Mouse (Mus musculus) layer of hippocampus, postnatal 25 days (tissue): ENCODE results near the gene Phtf2. TPM values are rescaled to one million over a fixed set of nuclear protein-coding genes. Genes with fewer than 3 reads are reported as not detected.
"Not testable (repeated sequence)": the region's sequence is repeated elsewhere in the genome, so short reads cannot be mapped to it uniquely, and the experiment has no call there.

ENCODE experiments used
- DNase-seq, 2 experiments: peaks; one replicate each; pipeline ENCODE4 v3.0.0; 2022; ENCODE audit warnings: mixed read lengths in 2 of 2, low spot score in 1 of 2; ENCODE audit errors: extremely low spot score in 1 of 2
- total RNA-seq, 2 experiments: library from RNA; stranded (reverse); gene quantifications; 2 replicates each; pipeline ENCODE4 v1.2.3; 2021

Gene Phtf2
- total RNA-seq, 2 experiments from 2014 or later, result 10.3 to 12.9 TPM

GRCm38 (mm10) chr5:20865193-20865755 is 16.6 kb downstream of the Phtf2 start:
- DNase-seq, result no peak

- DNase-seq, result no peak
These were observed 17.5 kb downstream of the Phtf2 start for GRCm38 (mm10) chr5:20864216-20864969.

DNA sequence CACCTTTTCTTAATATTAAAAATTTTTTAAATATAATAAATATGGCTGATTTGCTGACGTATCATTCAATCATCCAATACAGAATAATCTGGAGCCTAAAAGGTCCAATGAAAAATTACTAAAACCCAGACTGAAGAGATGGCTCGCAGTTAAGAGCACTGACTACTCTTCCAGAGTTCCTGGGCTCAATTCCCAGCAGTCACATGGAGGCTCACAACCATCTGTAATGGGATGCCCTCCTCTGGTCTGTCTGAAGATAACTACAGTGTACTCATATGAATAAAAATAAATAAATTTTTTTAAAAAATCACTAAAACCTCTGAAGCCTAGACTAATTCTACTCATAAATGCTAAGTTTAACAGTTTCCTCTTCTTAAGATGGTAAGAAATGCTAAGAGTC is 20.0 kb downstream of the Phtf2 start:
- no peak for DNase-seq

DNA sequence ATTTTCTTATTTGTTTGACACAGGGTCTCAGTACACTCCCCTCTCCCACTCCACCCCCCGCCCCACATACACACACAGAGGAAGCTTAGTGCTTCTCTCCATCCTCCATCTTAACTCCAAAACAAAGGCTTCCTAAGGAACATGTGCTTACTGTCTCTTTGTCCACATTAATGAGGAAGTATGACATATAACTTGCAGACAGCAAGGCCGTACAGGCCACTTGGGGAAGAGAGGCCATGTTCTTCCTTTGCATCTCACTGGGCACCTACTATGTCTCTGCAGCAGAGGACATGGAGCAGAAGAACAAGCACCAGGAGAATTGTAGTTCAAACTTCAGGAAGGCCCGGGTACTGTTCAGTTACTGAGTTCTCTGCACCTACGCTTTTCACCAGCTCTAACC is 21.4 kb downstream of the Phtf2 start:
- DNase-seq, result no peak

DNA sequence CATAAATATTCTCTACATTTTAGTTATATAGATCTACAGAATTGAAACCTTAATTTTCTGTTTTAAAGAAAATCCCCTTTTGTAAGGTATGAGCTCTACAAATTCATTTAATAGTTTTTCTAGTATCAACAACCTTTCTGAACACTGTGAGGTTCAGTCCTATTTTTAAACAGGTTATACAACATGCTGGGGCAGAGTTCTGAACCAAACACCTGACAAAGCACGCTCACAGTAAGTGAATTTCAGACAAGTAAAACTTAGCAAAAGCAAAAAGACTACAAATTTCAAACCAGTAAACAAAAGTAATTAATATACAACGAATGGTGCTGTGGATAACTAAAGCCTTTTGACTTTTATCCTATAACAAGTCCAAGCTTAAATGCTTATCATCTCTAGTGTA is 23.5 kb downstream of the Phtf2 start:
- DNase-seq, result no peak

GRCm38 (mm10) chr5:20855066-20855465 is 26.9 kb downstream of the Phtf2 start:
- no peak for DNase-seq

GRCm38 (mm10) chr5:20847010-20847409 is 34.9 kb downstream of the Phtf2 start:
- DNase-seq, result no peak

- DNase-seq, result no peak
These were observed 38.1 kb downstream of the Phtf2 start for GRCm38 (mm10) chr5:20843816-20844215.

- no peak for DNase-seq
These were observed 38.5 kb downstream of the Phtf2 start for GRCm38 (mm10) chr5:20843405-20843804.

DNA sequence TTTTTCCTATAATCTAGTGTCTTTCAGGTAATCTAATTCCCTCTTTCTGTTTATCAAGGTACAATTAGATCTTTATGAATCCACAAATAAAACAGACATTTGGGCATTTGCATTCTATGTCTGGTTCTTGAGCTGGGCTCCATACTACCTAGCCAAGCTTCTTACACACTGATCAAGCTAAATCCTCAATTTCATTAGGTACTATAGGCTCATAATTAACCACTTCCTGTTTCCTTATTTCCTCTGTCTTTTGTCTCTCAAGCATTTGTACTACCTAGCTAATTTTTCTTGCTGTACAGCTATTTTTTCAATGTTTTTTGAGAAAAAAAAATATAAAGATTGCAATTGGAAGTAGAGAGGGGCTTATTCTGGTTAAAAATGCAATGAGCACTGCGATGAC is 44.8 kb downstream of the Phtf2 start:
- DNase-seq, result no peak

GRCm38 (mm10) chr5:20834399-20834798 is 47.5 kb downstream of the Phtf2 start:
- DNase-seq, result no peak

DNA sequence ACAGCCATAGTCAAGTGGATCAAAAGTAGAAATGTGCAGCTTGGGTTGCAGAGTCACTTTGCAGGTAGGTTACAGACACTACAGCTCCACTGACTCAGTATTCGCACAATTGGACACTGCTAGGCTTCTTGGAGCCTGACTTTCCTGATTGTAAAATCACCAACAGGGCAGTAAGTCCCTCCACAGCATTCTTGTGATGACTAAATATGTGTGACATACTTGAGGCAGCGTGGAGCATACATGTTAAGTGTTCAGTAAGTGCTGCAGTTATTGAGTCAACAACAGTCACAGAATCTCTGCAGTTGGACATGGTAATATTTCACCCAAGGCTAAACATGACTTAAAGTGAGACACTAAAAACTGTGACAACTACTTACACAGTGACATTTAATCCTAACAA is 50.5 kb downstream of the Phtf2 start:
- no peak for DNase-seq

DNA sequence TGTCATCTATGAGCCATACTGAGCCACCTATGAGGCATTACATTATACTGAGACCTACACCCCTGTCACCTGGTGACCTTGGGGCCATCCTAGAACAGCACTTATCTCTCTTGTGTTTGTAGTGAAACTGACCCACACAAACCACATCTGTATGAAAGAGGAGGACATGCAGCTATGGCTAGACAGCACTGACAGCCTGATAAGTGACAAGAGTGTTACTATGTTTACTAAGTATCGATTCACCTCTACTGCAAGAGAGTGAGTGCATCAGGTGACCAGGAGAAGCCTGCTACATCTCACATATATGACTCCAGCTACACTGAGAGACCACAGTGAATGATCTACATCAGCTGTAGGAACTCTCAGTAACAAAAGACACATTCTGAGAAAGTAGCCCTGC is 51.2 kb downstream of the Phtf2 start:
- no peak for DNase-seq

DNA sequence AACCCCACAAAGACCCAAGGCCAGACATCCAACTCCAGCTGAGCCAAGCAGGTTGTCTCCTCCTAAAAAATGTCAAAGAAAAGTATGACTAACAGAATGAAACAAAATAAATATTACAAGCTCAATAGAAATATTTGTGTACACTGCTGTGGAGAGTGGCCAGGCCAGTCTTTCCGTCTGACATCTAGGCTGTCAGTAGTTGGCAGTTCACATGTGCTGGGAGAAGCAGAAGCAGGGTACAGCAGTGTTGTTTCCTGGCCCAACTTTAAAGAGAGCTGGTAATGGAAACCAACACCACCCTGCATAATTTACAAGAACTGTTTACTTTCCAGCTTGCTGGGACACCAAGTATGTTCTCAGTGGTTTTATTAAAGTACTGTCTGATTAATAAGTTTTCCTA is 60.3 kb downstream of the Phtf2 start:
- DNase-seq, result no peak

- no peak for DNase-seq
These were observed 60.8 kb downstream of the Phtf2 start for GRCm38 (mm10) chr5:20821122-20821521.

DNA sequence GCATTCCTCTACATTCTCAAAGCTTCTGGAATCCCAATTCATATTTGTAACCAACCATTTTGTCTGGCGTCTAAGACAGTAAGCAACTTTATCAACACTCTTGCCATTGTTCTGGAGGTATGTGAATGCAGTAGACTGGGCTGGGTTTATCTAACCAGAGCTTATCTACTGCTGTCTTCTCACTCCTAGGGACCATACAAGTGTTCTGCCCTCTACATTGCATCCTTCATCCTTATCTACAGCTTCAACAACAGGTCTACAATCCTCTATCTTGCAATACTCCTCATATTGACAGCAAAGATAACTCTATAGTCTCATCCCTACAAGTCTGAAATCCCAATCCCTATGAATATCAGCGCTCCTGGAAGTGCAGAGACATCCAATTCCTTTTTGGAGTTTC is 66.8 kb downstream of the Phtf2 start:
- DNase-seq, result no peak

DNA sequence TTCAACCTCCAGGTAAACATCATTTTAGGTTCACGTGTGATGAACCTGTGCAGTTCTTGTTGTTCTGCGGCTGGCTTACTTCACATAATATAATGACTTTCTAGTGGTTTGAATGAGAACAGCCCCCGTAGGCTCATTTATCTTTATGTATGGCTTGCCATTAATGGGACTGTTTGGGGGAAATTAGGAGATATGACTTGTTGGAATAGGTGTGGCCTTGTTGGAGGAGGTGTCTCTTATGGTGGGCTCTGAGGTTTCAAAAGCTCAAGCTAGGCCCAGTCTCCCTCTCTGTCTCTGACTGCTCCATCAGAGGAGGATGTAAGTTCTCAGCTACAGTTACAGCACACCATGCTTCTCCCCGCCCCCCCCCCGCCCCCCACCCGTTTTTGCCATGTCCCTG is 71.5 kb downstream of the Phtf2 start:
- no peak for DNase-seq

- no peak for DNase-seq
These were observed 86.0 kb downstream of the Phtf2 start for GRCm38 (mm10) chr5:20795932-20796331.

GRCm38 (mm10) chr5:20791793-20792554 is 90.0 kb downstream of the Phtf2 start:
- DNase-seq, result no peak

GRCm38 (mm10) chr5:20786471-20786870 is 95.5 kb downstream of the Phtf2 start:
- not testable (repeated sequence) for DNase-seq

GRCm38 (mm10) chr5:20781116-20781515 is 100.8 kb downstream of the Phtf2 start:
- DNase-seq, result no peak

DNA sequence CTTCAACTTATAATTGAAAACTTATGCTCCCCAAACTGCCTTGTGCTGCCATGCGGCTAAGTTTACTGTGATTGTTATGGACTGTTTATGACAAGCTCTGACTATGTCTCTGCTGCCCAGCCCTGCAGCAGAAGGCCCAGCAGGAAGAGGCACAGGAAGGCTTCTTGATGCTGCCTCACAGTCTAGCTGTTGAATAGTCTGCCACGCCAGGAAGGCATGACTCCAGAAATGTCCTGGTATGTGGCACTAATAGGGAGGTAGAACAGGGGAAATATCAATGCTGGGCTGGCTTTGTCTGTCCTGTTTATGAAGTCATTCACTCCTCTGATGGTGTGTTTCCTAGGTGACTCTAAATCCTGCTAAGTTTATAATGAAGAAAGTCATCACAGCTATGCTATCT is 102.7 kb downstream of the Phtf2 start:
- DNase-seq, result no peak
